Mouse (Mus musculus) urinary bladder, adult 2 months (tissue): ENCODE measurements around the gene Ehd3. TPM values are rescaled to one million over a fixed set of nuclear protein-coding genes. Genes with fewer than 3 reads are reported as not detected.

Experiments
- polyA plus RNA-seq: library from polyadenylated mRNA; depleted of rRNA; stranded (reverse); fragments of >200 nt; gene quantifications from 2 replicates; pipeline ENCODE4 v1.2.3, GENCODE M21; 2012; rRNA removed

Ehd3 gene
- polyA plus RNA-seq, 1 experiment, result 5.9 TPM

Other genes starting within 250 kb of the Ehd3 start
- 0.69 and 0.94 TPM in 2 replicates for gene Galnt14, start 93.7 kb upstream of the Ehd3 start, polyA plus RNA-seq
- 48.4 and 88.6 TPM in 2 replicates for gene Xdh, start 146.1 kb downstream of the Ehd3 start, polyA plus RNA-seq
- gene Srd5a2, start 243.8 kb downstream of the Ehd3 start, polyA plus RNA-seq, result 0.03 and 0.04 TPM in 2 replicates